ENCODE assay signal across 20 mouse cellular contexts in the genomic region with DNA sequence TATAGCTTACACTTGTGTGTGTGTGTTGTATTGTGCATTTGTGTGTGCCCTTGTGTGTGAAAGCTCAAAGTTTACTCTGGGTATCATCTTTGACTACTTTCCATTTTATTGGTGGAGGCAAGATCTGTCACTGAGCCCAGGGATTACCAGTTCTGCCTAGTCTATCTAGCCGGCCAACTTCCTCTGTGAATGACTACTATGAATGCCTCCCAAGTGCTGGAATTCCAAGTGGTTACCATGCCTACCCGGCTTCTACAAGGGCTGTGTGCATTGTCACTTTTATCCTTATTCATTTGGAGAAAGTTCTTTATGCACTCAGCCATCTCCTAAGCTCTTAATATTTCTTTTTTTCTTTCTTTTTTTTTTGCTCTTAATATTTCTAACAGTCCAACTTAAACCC.
DNase-seq lines count a peak whose midpoint lies in the region; ATAC-seq lines count a peak whose summit lies in the region.
"Had no signal": no experiment of that assay in that cellular context is flagged by ENCODE, and none has a peak within 500 bp of the region (broad histone marks: within the 10 kb centered on the region; RNA-seq: fewer than 3 reads in every experiment).

No protein-coding gene starts in this region.

- H3K4me3 ChIP-seq in forebrain, embryonic 10.5 days, result no peak overlapping the region
- no peak overlapping the region for H3K4me3 ChIP-seq in hindbrain, embryonic 12.5 days
- H3K4me3 ChIP-seq in midbrain, embryonic 13.5 days (replicated peaks), result no peak overlapping the region
- no peak overlapping the region for H3K4me3 ChIP-seq in liver, embryonic 12.5 days
- H3K4me3 ChIP-seq: embryonic facial prominence, embryonic 13.5 days; heart, embryonic 10.5 days; limb, embryonic 15.5 days; myocyte had no signal

- H3K27me3 ChIP-seq in forebrain, embryonic 10.5 days (ENCODE audit: poor library complexity, severe bottlenecking), result no peaks in the 10 kb centered on the region
- no peaks in the 10 kb centered on the region for H3K27me3 ChIP-seq in hindbrain, embryonic 12.5 days
- H3K27me3 ChIP-seq in midbrain, embryonic 13.5 days, result no peaks in the 10 kb centered on the region
- no peaks in the 10 kb centered on the region for H3K27me3 ChIP-seq in liver, embryonic 12.5 days (replicated peaks)
- H3K27me3 ChIP-seq: embryonic facial prominence, embryonic 13.5 days; limb, embryonic 15.5 days had no signal

- no peaks in the 10 kb centered on the region for H3K9me3 ChIP-seq in forebrain, embryonic 10.5 days
- no peaks in the 10 kb centered on the region for H3K9me3 ChIP-seq in hindbrain, embryonic 12.5 days (replicated peaks)
- H3K9me3 ChIP-seq in midbrain, embryonic 13.5 days, result no peaks in the 10 kb centered on the region
- H3K9me3 ChIP-seq in liver, embryonic 12.5 days (replicated peaks), result no peaks in the 10 kb centered on the region; the same call in 1 of the 2 replicates
- H3K9me3 ChIP-seq: embryonic facial prominence, embryonic 13.5 days; heart, embryonic 10.5 days; limb, embryonic 15.5 days had no signal

- H3K9ac ChIP-seq in hindbrain, embryonic 12.5 days, result no peak overlapping the region
- no peak overlapping the region for H3K9ac ChIP-seq in midbrain, embryonic 13.5 days (replicated peaks)
- no peak overlapping the region for H3K9ac ChIP-seq in liver, embryonic 12.5 days
- H3K9ac ChIP-seq: embryonic facial prominence, embryonic 13.5 days; limb, embryonic 15.5 days had no signal

- 50% methylated on average over 2 of the region's 2 CpGs for WGBS in forebrain, embryonic 10.5 days
- WGBS in hindbrain, embryonic 12.5 days, result 34% methylated on average over 2 of the region's 2 CpGs
- 15% methylated on average over 2 of the region's 2 CpGs for WGBS in midbrain, embryonic 13.5 days
- WGBS in liver, embryonic 12.5 days (ENCODE audit: insufficient replicate concordance), result 52% methylated on average over 2 of the region's 2 CpGs

- H3K27ac ChIP-seq in forebrain, embryonic 10.5 days, result peak overlapping the region; percentile 65; the same call in 1 of the 2 replicates
- H3K27ac ChIP-seq in hindbrain, embryonic 12.5 days, result no peak overlapping the region
- H3K27ac ChIP-seq in midbrain, embryonic 13.5 days, result no peak overlapping the region
- H3K27ac ChIP-seq in liver, embryonic 12.5 days, result no peak overlapping the region
- H3K27ac ChIP-seq: embryonic facial prominence, embryonic 13.5 days; heart, embryonic 10.5 days; limb, embryonic 15.5 days had no signal

- H3K4me2 ChIP-seq in hindbrain, embryonic 12.5 days (replicated peaks), result no peak overlapping the region
- H3K4me2 ChIP-seq in midbrain, embryonic 13.5 days (replicated peaks), result no peak overlapping the region
- H3K4me2 ChIP-seq in liver, embryonic 12.5 days, result no peak overlapping the region
- H3K4me2 ChIP-seq: embryonic facial prominence, embryonic 13.5 days; limb, embryonic 15.5 days had no signal

- no peaks in the 10 kb centered on the region for H3K36me3 ChIP-seq in forebrain, embryonic 10.5 days (replicated peaks)
- no peaks in the 10 kb centered on the region for H3K36me3 ChIP-seq in hindbrain, embryonic 12.5 days
- no peaks in the 10 kb centered on the region for H3K36me3 ChIP-seq in midbrain, embryonic 13.5 days
- no peaks in the 10 kb centered on the region for H3K36me3 ChIP-seq in liver, embryonic 12.5 days
- H3K36me3 ChIP-seq: embryonic facial prominence, embryonic 13.5 days; heart, embryonic 10.5 days; limb, embryonic 15.5 days had no signal

- peak; percentile 68 for DNase-seq in embryo, embryonic 10.5 days (ENCODE audit: low spot score)
- DNase-seq in forebrain, embryonic 10.5 days (ENCODE audit: extremely low spot score, low spot score), result peak; percentile 46
- no peak for DNase-seq in adrenal gland, postnatal 14 days
- DNase-seq in thymus, postnatal 14 days, result no peak
- DNase-seq: adrenal gland, adult 8-10 months; cerebellum, adult 9-11 months; gastrocnemius, postnatal 14 days; kidney, adult 11 months; kidney, postnatal 14 days; layer of hippocampus, adult 9-11 months; lung, adult 2 months; thymus, adult 18-20 months had no signal

- H3K4me1 ChIP-seq in forebrain, embryonic 10.5 days, result peaks cover 7% of the 10 kb centered on the region
- H3K4me1 ChIP-seq in hindbrain, embryonic 12.5 days, result no peaks in the 10 kb centered on the region
- no peaks in the 10 kb centered on the region for H3K4me1 ChIP-seq in midbrain, embryonic 13.5 days (replicated peaks)
- H3K4me1 ChIP-seq in liver, embryonic 12.5 days, result no peaks in the 10 kb centered on the region
- H3K4me1 ChIP-seq: embryonic facial prominence, embryonic 13.5 days; heart, embryonic 10.5 days; limb, embryonic 15.5 days had no signal

- peak; percentile 68; the same call in 1 of the 2 replicates for ATAC-seq in hindbrain, embryonic 12.5 days (ENCODE audit: low FRiP score)
- peak; percentile 85 for ATAC-seq in midbrain, embryonic 13.5 days
- ATAC-seq in liver, embryonic 12.5 days, result no peak
- ATAC-seq: CD4-positive, CD25-positive, alpha-beta regulatory T cell, adult 4 months had no signal

Comparison
In these comparisons a context has a peak if more than half of its experiments do, and no peak if none do; other contexts are left out.
1. DNase-seq: peak in embryo, embryonic 10.5 days (single experiment) and forebrain, embryonic 10.5 days (single experiment); none in adrenal gland, postnatal 14 days (single experiment) and thymus, postnatal 14 days (single experiment).